8 mouse cellular contexts compared by ENCODE assay signal in genomic region chr4:56865003-56865511, GRCm38 (mm10). TPM values are rescaled to one million over a fixed set of nuclear protein-coding genes. Genes with fewer than 3 reads are reported as not detected.
DNase-seq lines count a peak whose midpoint lies in the region; ATAC-seq and TF ChIP-seq lines count a peak whose summit lies in the region.

Ctnnal1 (minus strand) TSS chr4:56865188.

- no peaks in the 10 kb centered on the region for H3K9me3 ChIP-seq in ES-E14 (ENCODE audit: control insufficient read depth, insufficient read depth, low read depth, low read length)
- H3K9me3 ChIP-seq in forebrain, embryonic 15.5 days: no peaks in the 10 kb centered on the region
- no peaks in the 10 kb centered on the region for H3K9me3 ChIP-seq in liver, embryonic 16.5 days (replicated peaks; ENCODE audit: control insufficient read depth, low read length)
- H3K9me3 ChIP-seq in neural tube, embryonic 13.5 days: no peaks in the 10 kb centered on the region

- in situ Hi-C loops in ES-E14 (cut with MboI; ENCODE audit: low sequenced_read_pairs in 2 of 2, unreplicated experiment in 2 of 2): no loop called here

- peak; percentile 97 for ATAC-seq in forebrain, embryonic 15.5 days (replicated peaks)
- ATAC-seq in liver, embryonic 16.5 days (ENCODE audit: low read depth): peak; percentile 93
- ATAC-seq in neural tube, embryonic 13.5 days (ENCODE audit: low read depth): peak; percentile 97

- under 1% methylated on average over 38 of the region's 45 CpGs for WGBS in forebrain, embryonic 15.5 days
- under 1% methylated on average over 45 of the region's 45 CpGs for WGBS in large intestine, adult 2 months
- WGBS in liver, embryonic 16.5 days (ENCODE audit: insufficient replicate concordance): under 1% methylated on average over 39 of the region's 45 CpGs
- 0% methylated on average over 42 of the region's 45 CpGs for WGBS in neural tube, embryonic 13.5 days

- peak within 1 kb of the TSS; percentile 77 to 84 for H3K4me3 ChIP-seq in ES-E14 (ENCODE audit: insufficient read depth in 1 of 2, low read depth in 1 of 2, low read length in 2 of 2, poor library complexity in 1 of 2, severe bottlenecking in 1 of 2)
- peak within 1 kb of the TSS; percentile 86 for H3K4me3 ChIP-seq in forebrain, embryonic 15.5 days
- peak within 1 kb of the TSS; percentile 81 for H3K4me3 ChIP-seq in liver, embryonic 16.5 days (ENCODE audit: low read depth, low read length)
- peak within 1 kb of the TSS; percentile 79 for H3K4me3 ChIP-seq in neural tube, embryonic 13.5 days

- H3K27me3 ChIP-seq in forebrain, embryonic 15.5 days: no peaks in the 10 kb centered on the region
- H3K27me3 ChIP-seq in liver, embryonic 16.5 days (ENCODE audit: control insufficient read depth, insufficient read depth, low read depth, low read length): no peaks in the 10 kb centered on the region
- no peaks in the 10 kb centered on the region for H3K27me3 ChIP-seq in neural tube, embryonic 13.5 days

- peak; percentile 90 for DNase-seq in ES-E14 (ENCODE audit: low read depth, low spot score)
- peak; percentile 93 for DNase-seq in cerebellum, adult 11 months
- peak; percentile 85 to 87 for DNase-seq in heart, postnatal 14 days
- DNase-seq in large intestine, adult 2 months (ENCODE audit: low read depth, low spot score): peak; percentile 58
- DNase-seq in telencephalon, adult 2 months (ENCODE audit: low read depth, low spot score): peak; percentile 59

- 0 out of 4 replicates have a peak, but pooled peaks cover 2% of the 10 kb centered on the region in 2 experiments for H3K4me1 ChIP-seq in ES-E14 (ENCODE audit: control insufficient read depth in 2 of 2, insufficient read depth in 2 of 2, low read length in 2 of 2, poor library complexity in 1 of 2)
- peaks cover 20% of the 10 kb centered on the region for H3K4me1 ChIP-seq in forebrain, embryonic 15.5 days
- H3K4me1 ChIP-seq in liver, embryonic 16.5 days (ENCODE audit: control insufficient read depth, low read depth, low read length): peaks cover 34% of the 10 kb centered on the region
- H3K4me1 ChIP-seq in neural tube, embryonic 13.5 days (replicated peaks): peaks cover 18% of the 10 kb centered on the region

- H3K4me2 ChIP-seq in forebrain, embryonic 15.5 days (replicated peaks): peak within 1 kb of the TSS; percentile 78
- peak within 1 kb of the TSS; percentile 94 for H3K4me2 ChIP-seq in liver, embryonic 16.5 days (ENCODE audit: low read depth, low read length)
- H3K4me2 ChIP-seq in neural tube, embryonic 13.5 days: peak within 1 kb of the TSS; percentile 84

- no peak within 1 kb of the TSS for H3K27ac ChIP-seq in ES-E14 (ENCODE audit: insufficient read depth, low read depth, low read length, poor library complexity, severe bottlenecking)
- H3K27ac ChIP-seq in forebrain, embryonic 15.5 days (replicated peaks): peak within 1 kb of the TSS; percentile 60
- peak within 1 kb of the TSS; percentile 91 for H3K27ac ChIP-seq in liver, embryonic 16.5 days (ENCODE audit: low read length)
- peak within 1 kb of the TSS; percentile 83 for H3K27ac ChIP-seq in neural tube, embryonic 13.5 days (replicated peaks)

- intact Hi-C loops in heart, postnatal 14 days (cut with DNase I): no loop called here

- no peaks in the 10 kb centered on the region for H3K36me3 ChIP-seq in ES-E14 (ENCODE audit: control insufficient read depth, insufficient read depth, low read length, poor library complexity, severe bottlenecking)
- H3K36me3 ChIP-seq in forebrain, embryonic 15.5 days: no peaks in the 10 kb centered on the region
- no peaks in the 10 kb centered on the region for H3K36me3 ChIP-seq in liver, embryonic 16.5 days (ENCODE audit: control insufficient read depth, insufficient read depth)
- H3K36me3 ChIP-seq in neural tube, embryonic 13.5 days: no peaks in the 10 kb centered on the region

- H3K9ac ChIP-seq in ES-E14 (ENCODE audit: insufficient read depth, low read depth, low read length, poor library complexity, severe bottlenecking): peak within 1 kb of the TSS; percentile 75
- H3K9ac ChIP-seq in forebrain, embryonic 15.5 days (replicated peaks): peak within 1 kb of the TSS; percentile 75
- H3K9ac ChIP-seq in liver, embryonic 16.5 days (ENCODE audit: low read depth, low read length): peak within 1 kb of the TSS; percentile 84
- H3K9ac ChIP-seq in neural tube, embryonic 13.5 days: peak within 1 kb of the TSS; percentile 84

TF ChIP-seq in ES-E14, 5 proteins besides CTCF, POLR2A, EP300 and RAD21:
- no peak for TF ChIP-seq ZNF384 (IDR thresholded peaks at IDR 0.05; ENCODE audit: low read depth, low read length)
- TF ChIP-seq HCFC1 (IDR thresholded peaks at IDR 0.05; ENCODE audit: borderline replicate concordance, insufficient read depth, low read length): no peak
- no peak for TF ChIP-seq MAFK (IDR thresholded peaks at IDR 0.05; ENCODE audit: insufficient read depth, low read depth, low read length)
- TF ChIP-seq ZC3H11A (IDR thresholded peaks at IDR 0.05; ENCODE audit: borderline replicate concordance, low read depth, low read length): no peak
- TF ChIP-seq CHD2 (IDR thresholded peaks at IDR 0.05; ENCODE audit: low read depth, low read length): no peak

RNA-seq across cellular contexts. Expression of gene Ctnnal1, which starts in this region (rescaled TPM):
- 62.0 and 74.2 TPM in 2 replicates for total RNA-seq in ES-E14 (2012; rRNA removed)
- polyA plus RNA-seq in forebrain, embryonic 15.5 days (2015; fragmentation: Nextera tagmentation; extraction: Ambion mirVana): 10.8 and 11.0 TPM in 2 replicates
- 10 to 100 TPM; 27.7 to 29.3 TPM for total RNA-seq in heart, postnatal 14 days (2021)
- polyA plus RNA-seq in large intestine, adult 2 months (2012; rRNA removed): 4.7 and 6.0 TPM in 2 replicates
- 8.6 and 9.9 TPM in 2 replicates for polyA plus RNA-seq in liver, embryonic 16.5 days (2015; fragmentation: Nextera tagmentation; extraction: Ambion mirVana)
- polyA plus RNA-seq in neural tube, embryonic 13.5 days (2015; fragmentation: Nextera tagmentation; extraction: Ambion mirVana): 25.1 and 25.5 TPM in 2 replicates
